Mouse (Mus musculus) bone marrow, adult 2 months (tissue): ENCODE measurements around the gene Platr17.

ENCODE experiments used
- CTCF ChIP-seq: fragments of 200-500 bp; IDR thresholded peaks from 2 replicates; pipeline ENCODE4 v1.5.1; 2011; ENCODE audit warnings: low read length, control low read depth; ENCODE audit not compliant: control insufficient read depth, insufficient read depth
- POLR2A ChIP-seq: fragments of 200-500 bp; IDR thresholded peaks from 2 replicates; pipeline ENCODE4 v1.6.1; 2011; ENCODE audit warnings: low read depth, mild to moderate bottlenecking, control low read depth, low read length, borderline replicate concordance; ENCODE audit not compliant: control insufficient read depth

GRCm38 (mm10) chr17:33890533-33891059, 14.3 kb upstream of the Platr17 start, which contains the start of gene Kifc1:
- peak; percentile 99 for TF ChIP-seq CTCF
- peak; percentile 85; the same call in 1 of the 2 replicates for TF ChIP-seq POLR2A
